Mouse (Mus musculus) heart, adult 2 months (tissue): Measurements from ENCODE around the gene Dnase2b.

ENCODE experiments used
- CTCF ChIP-seq: fragments of 200-600 bp; IDR thresholded peaks from 2 replicates; pipeline ENCODE4 v1.8.1; 2022; ENCODE audit warnings: antibody characterized with exemption, mild to moderate bottlenecking, moderate library complexity
- POLR2A ChIP-seq: fragments of 200-500 bp; IDR thresholded peaks from 2 replicates; pipeline ENCODE4 v1.6.1; 2011; ENCODE audit warnings: mild to moderate bottlenecking, low read depth, low read length, control low read depth; ENCODE audit not compliant: insufficient read depth

GRCm38 (mm10) chr3:146611821-146612220 is 3.6 kb downstream of the Dnase2b start:
- TF ChIP-seq CTCF (no peak), POLR2A (no peak)
